Mouse (Mus musculus) heart, postnatal 4 days (tissue): ENCODE measurements around the gene Nudt5. TPM values are rescaled to one million over a fixed set of nuclear protein-coding genes. Genes with fewer than 3 reads are reported as not detected.
A peak's percentile ranks its signal among the peaks of the same experiment; 100 is the strongest.

Experiments used
- DNase-seq: peaks from one replicate; pipeline ENCODE4 v3.0.0; 2021
- total RNA-seq, 2 experiments: library from RNA; stranded (reverse); gene quantifications; 2 replicates each; pipeline ENCODE4 v1.2.3; 2021

Nudt5 gene
- total RNA-seq, 2 experiments from 2014 or later = 33.1 to 34.5 TPM

- no peak for DNase-seq
These were observed 24.9 kb downstream of the Nudt5 start for GRCm38 (mm10) chr2:5869746-5870145.

DNA sequence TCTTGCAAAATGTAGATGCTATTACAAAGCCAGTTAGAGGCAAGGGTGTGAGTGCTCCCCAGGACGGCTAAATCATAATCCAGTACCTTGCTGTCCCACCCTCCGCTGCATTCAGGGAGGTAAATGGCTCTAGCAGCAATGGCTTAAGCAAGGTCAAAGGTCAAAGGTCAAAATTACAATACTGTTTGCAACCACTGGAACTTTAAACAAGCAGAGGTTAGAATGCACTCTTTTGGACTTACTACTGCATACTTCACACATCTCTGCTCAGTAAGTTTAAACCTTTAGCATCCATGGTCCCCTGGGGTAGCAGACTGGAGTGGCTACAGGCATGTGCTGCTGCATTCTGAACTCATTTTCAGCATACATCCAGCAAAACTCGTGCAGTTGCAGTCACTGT lies 32.6 kb downstream of the Nudt5 start:
- no peak for DNase-seq

- DNase-seq = no peak
These were observed 44.0 kb downstream of the Nudt5 start for GRCm38 (mm10) chr2:5888865-5889264.

DNA sequence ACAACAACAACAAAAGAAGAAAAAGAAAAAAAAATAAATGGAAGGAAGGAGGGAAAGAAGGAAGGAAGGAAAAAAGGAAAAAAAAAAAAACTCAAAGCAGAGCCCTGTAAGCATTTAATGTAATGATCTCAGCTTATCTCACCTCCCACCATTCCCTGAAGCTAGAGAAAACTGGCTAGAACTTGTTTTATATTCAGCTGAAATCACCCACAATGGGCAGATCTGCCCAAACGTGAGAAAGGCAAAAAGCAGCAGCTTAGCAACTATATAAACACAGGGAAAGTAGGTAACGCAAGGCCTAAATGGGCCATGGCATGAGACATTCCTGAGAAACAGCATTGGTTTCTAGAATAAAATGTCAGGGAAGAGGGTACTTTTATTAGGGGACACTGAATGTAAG lies 44.6 kb downstream of the Nudt5 start:
- no peak for DNase-seq

DNA sequence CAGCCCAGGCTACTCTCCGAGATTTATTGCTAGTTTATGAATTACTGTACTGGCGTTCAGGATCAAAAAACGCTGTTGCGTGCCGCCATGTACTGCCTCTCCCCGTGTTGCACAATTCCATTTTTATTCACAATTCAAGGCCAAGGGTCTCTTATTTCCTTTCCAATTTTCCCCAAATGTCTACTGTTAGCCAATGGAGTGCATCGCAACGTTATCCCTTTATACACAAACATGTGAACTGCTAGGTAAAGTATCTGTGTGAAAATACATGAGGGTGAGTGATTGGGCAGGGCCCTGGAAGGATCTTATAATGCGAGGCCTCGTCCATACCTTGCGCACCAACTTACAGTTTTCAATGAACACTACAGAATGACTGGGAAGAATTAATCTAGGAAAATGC lies 49.5 kb downstream of the Nudt5 start:
- no peak for DNase-seq

DNA sequence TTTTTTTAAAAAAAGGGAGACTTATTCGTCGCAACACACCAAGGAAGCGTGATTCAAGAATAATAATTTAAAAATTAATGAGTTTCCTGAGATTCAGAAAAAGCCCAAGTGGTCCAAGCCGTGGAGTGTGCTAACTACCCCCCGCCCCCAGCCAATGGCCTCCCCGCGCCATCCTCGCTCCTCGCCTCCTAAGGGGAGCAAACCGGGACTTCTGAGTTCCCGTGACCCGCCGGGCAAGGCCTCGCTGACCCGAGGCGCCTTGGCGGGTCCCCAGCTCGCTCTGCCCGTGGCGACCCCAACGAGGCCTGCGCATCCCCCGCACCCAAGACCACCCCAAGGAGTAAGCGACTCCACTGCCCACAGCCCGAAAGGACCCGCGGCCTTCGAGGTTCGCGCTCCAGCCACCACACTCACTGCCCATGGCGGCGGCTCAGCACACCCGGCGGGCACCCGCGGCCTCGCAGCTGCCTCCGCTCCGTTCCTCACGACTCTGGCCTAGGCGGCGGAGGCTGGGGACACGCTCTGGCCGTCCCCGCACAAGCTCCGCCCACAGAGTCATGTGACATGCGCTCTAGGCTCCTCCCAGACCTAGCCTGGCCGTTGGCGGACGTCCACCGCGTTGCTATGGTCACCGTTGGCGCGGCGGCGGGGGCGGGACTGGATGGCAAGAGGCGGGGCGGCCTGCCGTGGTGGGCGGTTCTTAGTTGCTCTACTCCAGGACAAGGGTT lies 50.2 kb downstream of the Nudt5 start, which contains the start of gene Sec61a2:
Gene Sec61a2 (minus strand): TSS at position 590 of the 728 bp plus-strand sequence.
- peak; percentile 100 for DNase-seq

GRCm38 (mm10) chr2:5900145-5900544 lies 55.3 kb downstream of the Nudt5 start:
- peak; percentile 14 for DNase-seq

DNA sequence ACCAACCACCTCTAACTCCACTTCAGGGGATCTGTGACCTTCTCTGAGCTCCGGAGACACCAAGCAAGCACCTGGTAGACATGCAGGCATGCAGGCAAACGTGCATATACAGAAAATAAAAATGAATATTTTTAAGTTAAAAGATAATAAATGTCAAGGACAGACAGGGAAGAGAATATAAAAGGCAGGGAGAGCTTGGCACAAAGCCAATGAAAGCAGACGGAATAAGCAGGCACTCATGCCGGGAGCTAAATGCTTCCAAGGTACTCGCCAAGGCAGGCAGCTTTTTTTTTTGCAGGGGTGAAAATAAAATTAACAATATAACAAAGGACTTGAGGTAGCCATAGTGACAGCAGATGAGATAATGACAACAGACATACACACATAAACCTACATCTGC lies 61.3 kb downstream of the Nudt5 start:
- peak; percentile 34 for DNase-seq

GRCm38 (mm10) chr2:5906625-5907024 lies 61.8 kb downstream of the Nudt5 start:
- peak; percentile 49 for DNase-seq

- no peak for DNase-seq
These were observed 66.6 kb downstream of the Nudt5 start for GRCm38 (mm10) chr2:5911282-5911965.

Other genes starting within 250 kb of the Nudt5 start
- 10 to 100 TPM; 12.6 to 15.2 TPM for gene Camk1d, start 130.5 kb upstream of the Nudt5 start, total RNA-seq
- 100 to 1,000 TPM in 1 of 2 experiments, 10 to 100 TPM in 1; 93.8 to 111 TPM for gene Cdc123, start 145 bp downstream of the Nudt5 start, total RNA-seq
- gene Gm13199, start 17.9 kb downstream of the Nudt5 start, total RNA-seq = under 1 TPM in 1 of 2 experiments, not detected in 1; 0.47 TPM
- gene Sec61a2, start 50.4 kb downstream of the Nudt5 start, total RNA-seq = 10 to 100 TPM; 28.8 to 29.0 TPM
- 1 to 10 TPM; 2.3 to 3.0 TPM for gene Dhtkd1, start 97.8 kb downstream of the Nudt5 start, total RNA-seq
- 10 to 100 TPM; 10.9 to 11.3 TPM for gene Upf2, start 106.5 kb downstream of the Nudt5 start, total RNA-seq